Mouse (Mus musculus) brain, embryonic 18.5 days (tissue): Measurements from ENCODE around the gene Hebp2.
"Not testable (repeated sequence)": the region's sequence is repeated elsewhere in the genome, so short reads cannot be mapped to it uniquely, and the experiment has no call there.

Source experiments
- DNase-seq: peaks from one replicate; pipeline ENCODE4 v3.0.0-alpha.2; 2012; ENCODE audit warnings: low read depth, low spot score

Gene Hebp2

GRCm38 (mm10) chr10:18545813-18546235 lies at the start of gene Hebp2:
Gene Hebp2, minus strand, starts transcription at chr10:18546076.
- DNase-seq = no peak

DNA sequence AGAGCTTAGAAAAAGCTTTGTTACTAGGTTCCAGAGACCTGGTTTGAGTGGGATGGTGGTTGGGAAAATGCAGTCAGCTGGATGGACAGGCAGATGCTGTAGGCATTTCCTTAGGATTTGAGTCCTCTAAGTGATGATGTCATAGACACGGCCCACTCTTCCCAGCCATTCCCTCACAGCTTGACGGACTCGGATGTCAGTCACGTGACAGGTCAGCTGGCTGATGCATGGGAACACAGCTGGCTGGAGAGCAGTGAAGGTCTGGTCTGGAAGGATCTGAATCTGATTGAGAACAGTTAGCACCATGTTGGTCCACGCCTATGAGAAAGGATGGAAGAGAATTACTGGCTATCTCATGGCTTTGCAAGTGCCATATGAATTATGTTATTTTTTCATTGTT lies 43.6 kb upstream of the Hebp2 start:
- DNase-seq = no peak

GRCm38 (mm10) chr10:18584188-18584587 lies 38.3 kb upstream of the Hebp2 start:
- no peak for DNase-seq

DNA sequence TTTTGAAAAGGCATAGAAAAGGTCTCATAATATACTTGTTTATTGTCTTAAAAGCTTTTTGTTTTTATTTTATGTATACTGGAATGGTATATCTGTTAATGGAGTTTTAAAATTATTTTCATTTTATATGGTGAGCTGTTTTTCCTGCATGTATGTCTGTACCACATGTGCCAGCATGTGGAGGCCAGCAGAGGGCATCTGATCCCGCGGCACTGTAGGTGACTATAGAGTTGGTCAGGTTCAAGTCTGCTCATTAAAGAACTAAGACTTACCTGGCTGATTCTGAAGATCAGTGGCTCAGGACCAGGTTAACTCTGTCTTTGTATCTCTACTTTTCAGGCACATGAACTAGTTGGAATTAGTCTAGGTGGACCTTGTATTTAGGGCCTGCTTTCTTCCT lies 26.7 kb upstream of the Hebp2 start:
- no peak for DNase-seq

DNA sequence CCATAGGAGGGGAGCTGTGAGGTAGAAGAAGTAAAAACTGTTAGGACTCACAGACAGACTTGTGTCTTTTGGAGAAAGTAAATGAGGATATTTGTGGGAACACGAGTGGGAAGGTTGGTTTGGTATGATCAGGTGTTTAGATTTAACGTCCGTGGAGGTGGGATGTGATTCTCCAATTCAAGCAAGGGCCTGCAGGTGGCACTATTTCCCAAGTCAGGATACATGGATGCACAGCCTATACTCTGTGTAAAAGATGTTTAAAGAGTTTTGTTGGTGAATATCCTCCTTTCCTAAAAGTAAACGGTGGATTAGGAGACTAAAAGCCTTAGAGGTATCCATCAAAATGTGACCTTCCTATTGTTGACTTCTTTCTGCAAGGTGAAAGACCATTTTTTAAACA lies 17.1 kb upstream of the Hebp2 start:
- no peak for DNase-seq

GRCm38 (mm10) chr10:18561445-18561844 lies 15.6 kb upstream of the Hebp2 start:
- no peak for DNase-seq

DNA sequence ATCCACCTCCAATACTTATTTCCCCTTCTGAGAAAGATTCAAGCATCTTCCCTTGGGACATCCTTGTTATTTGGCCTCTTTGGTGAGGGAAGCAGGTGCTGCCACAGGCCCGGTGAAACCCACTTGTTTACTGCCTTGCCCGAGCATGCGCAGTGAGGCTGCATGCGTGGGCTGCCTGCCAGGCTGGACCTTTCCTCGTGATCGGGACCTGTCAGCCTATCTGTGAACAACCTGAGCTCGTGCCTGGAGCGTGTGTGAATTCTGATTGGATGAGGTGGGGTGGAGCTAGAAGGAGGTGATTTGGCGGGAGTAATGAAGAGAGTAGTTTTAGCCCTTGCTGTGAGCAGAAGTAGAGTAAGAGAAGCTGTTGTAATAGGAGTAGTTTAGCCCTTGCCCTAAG lies 13.2 kb upstream of the Hebp2 start:
- DNase-seq = not testable (repeated sequence)

GRCm38 (mm10) chr10:18549321-18550216 lies 3.7 kb upstream of the Hebp2 start:
- DNase-seq = no peak

DNA sequence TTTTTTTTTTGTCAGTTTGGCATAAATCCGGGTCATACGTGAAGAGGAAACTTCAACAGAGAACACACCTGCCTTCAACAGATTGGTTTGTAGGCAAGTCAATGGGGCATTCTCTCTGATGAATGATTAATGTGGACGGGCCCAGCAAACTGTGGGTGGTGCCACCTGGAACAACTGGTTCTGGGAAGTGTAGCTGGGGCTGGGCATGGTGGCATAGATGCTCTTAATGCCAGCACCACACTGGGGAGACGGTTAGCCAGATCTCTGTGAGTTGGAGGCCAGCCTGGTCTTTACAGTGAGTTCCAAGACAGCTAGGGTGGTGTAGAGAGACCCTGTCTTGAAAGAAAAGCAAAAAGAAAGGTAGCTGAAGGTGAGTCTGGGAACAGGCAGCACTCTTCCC lies 1.5 kb upstream of the Hebp2 start:
- DNase-seq = no peak

- no peak for DNase-seq
Measured at GRCm38 (mm10) chr10:18545309-18545708, 567 bp downstream of the Hebp2 start.

DNA sequence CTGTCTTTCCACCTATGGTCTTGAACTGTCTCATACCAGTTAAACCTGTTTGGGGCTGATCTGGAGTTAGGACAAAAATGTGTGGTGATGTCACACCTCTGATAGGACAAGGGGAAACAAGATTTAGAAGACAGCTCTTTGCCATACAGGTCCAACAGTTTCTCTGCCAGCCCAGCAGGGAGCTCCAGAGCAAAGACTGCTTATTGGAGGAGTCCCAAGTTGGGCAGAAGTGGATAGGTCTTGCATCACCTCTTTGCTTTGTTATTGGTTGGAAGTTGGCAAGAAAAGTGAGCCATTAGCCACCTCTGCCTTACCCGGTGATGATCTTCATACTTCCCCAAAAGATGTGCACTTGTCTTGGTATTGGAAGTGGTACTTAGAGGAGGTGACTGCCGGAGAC lies 9.0 kb downstream of the Hebp2 start:
- no peak for DNase-seq

- no peak for DNase-seq
Measured at GRCm38 (mm10) chr10:18532293-18532692, 13.6 kb downstream of the Hebp2 start.

DNA sequence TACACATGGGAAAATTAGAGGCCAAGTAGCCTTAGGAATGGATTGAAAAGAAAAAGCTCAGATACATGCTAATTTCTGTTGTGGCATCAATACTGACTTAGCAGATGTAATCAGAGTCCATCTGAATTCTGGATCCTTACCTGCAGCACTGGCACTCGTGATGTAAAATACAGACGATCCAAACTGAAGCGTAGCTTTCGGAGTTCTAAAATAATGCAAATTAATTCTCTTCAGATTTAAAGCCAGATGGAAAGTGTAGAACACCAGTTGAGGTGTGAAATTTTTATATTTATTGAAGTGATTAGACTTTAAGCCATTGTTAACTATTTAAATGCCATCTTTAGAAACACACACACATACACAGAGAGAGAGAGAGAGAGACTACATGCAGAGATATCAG lies 15.7 kb downstream of the Hebp2 start:
- DNase-seq = no peak

DNA sequence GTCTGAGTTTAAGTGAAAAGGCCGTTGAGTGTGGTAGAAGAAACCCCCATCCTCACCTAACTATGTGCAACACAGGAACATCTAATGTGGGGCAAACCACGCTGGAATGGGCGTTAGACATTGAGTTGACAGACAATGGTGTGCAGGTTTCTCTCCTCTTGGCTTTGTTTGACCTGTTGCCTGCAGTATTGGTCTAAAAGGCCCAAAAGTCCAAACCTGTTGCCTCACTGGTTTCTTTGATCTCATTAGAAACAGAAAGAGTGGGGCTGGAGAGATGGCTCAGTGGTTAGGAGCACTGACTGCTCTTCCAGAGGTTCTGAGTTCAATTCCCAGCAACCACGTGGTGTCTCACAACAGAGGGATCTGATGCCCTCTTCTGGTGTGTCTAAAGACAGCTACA lies 16.7 kb downstream of the Hebp2 start:
- no peak for DNase-seq

GRCm38 (mm10) chr10:18528475-18528874 lies 17.4 kb downstream of the Hebp2 start:
- DNase-seq = no peak

GRCm38 (mm10) chr10:18527766-18528165 lies 18.1 kb downstream of the Hebp2 start:
- no peak for DNase-seq

DNA sequence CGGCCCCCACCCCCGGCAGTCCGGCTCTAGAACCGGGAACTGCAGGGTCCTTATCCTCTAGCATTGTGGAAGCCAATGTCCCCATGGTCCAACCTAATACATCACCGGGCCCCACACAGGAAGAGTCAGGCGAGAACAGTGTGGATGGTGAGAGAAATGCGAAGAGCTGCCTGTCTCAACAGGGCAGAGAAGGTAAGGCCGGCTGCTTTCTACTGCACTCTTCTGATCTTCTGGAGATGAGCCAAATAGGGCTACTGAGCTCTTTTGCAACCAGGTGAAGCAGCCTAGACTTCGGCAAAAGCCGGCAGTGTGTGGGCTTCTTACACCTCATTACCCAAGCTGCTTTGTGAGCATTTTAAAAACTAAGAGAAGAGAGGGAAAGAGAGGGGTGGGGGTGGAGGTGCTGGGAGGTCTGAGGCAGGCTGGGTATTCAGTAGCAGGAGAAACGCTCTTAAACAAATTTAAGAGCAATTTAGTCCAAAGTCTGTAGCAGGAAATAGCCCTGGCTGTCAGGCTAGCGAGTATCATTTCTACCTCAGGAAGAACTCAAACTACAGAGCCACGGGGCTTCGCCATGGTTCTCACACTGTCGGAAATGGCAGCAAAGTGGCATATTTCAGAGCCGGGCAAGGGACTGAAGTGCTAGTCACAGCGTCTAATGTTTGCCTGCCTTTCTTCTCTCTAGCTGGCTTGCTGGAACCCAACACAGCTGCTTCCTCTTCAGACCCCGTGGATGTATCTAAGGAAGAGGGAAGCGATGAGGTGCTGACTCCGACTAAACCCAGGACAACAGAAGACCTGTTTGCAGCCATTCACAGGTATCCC lies 18.8 kb downstream of the Hebp2 start:
- DNase-seq = no peak

GRCm38 (mm10) chr10:18526184-18526850 lies 19.6 kb downstream of the Hebp2 start:
- DNase-seq = no peak

DNA sequence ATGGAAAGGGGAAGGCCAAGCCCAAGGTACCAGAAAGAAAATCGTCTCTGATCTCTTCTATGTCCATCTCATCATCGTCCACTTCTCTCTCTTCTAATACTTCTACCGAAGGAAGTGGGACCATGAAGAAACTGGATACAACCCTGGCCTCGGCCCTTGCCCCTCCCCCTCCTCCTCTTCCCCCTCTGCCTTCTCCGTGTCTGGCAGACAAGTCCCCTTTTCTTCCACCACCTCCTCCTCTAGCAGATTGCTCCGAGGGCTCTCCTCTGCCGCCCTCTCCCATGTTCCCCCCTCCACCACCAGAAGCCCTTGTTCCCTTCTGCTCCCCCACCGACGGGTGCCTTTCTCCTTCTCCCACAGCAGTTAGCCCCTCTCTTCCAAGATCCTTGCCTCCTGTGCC lies 20.1 kb downstream of the Hebp2 start:
- DNase-seq = no peak

DNA sequence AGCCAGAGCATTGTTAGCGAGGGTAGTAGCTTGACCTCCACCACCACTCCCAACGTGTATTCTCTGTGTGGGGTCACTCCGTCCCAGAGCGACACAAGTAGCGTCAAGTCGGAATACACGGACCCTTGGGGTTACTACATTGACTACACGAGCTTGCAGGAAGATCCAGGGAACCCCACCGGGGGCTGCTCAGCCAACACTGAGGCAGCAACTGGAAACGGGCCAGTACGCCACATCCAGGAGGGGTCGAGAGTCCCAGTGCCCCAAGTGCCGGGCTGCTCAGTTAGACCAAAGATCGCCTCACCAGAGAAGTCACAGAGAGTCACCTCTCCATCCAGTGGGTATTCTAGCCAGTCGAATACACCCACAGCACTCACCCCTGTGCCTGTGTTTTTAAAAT lies 20.6 kb downstream of the Hebp2 start:
- no peak for DNase-seq

DNA sequence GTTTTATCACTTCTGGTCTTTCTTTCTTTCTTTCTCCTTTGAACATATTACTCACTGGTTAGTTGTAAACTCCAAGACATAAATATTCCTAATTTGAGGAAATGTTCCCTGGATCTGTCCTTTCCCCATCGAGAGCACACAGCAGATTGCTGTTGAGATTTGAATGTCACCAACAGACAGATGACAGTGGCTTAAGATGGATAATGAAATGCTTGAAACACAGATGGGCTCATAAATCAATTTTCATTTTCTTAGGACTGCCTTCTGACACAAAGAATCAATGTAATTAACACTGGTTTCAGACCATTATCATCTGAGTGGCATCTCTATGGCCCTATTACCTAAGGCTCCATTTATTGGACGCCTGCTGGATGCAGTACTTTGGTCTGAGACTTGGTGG lies 23.3 kb downstream of the Hebp2 start:
- DNase-seq = no peak

DNA sequence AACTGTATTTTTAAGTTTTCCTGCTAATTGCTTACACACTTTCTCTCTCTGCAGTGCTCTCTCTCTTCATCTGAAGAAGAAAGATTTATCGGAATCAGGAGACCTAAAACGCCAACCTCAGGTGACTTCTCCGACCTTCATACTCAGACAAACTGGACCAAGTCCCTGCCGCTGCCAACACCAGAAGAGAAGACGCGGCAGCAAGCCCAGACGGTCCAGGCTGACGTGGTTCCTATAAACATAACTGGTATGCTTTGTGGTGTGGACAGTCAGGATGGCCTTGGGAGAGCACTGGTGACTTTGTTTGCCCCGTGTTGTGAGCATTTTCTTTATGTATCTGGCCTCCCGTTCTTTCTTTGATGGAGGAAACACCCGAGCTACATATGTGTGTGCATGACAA lies 34.4 kb downstream of the Hebp2 start:
- DNase-seq = no peak
